13 mouse cellular contexts compared by ENCODE assay signal in the genomic region with DNA sequence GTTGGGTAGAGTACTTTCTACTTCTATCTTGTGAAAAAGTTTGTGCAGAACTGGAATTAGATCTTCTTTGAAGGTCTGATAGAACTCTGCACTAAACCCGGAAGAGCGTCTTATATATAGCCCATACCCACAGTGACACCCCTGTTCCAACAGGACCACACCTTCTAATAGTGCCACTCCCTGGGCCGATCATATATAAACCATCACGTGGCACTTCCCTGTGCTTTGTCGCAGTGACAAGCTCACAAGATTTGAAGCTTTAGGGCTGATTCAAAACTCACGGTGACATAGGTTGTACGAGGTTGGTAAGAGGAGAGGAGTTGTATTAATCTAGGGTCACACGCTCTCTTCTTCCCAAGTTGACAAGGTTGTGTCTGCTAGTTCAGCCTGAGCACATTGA. TPM values are rescaled to one million over a fixed set of nuclear protein-coding genes. Genes with fewer than 3 reads are reported as not detected.
"Had no signal": no experiment of that assay in that cellular context is flagged by ENCODE, and none has a peak within 500 bp of the region (broad histone marks: within the 10 kb centered on the region; RNA-seq: fewer than 3 reads in every experiment).

No protein-coding gene starts in this region.

RNA-seq across cellular contexts. Expression of gene Gm17364, which starts 12.2 kb away (rescaled TPM):
- polyA plus RNA-seq: neural tube, embryonic 11.5 days; neural tube, embryonic 12.5 days; neural tube, embryonic 13.5 days; neural tube, embryonic 14.5 days; neural tube, embryonic 15.5 days; spleen, adult 2 months; stomach, embryonic 14.5 days; stomach, embryonic 15.5 days; stomach, embryonic 16.5 days; testis, adult 2 months; thymus, adult 2 months; thymus, postnatal 0 days; urinary bladder, adult 2 months had no signal
